Mouse (Mus musculus) brown adipose tissue, adult 24 weeks (tissue): ENCODE measurements around the gene Gm21992. TPM values are rescaled to one million over a fixed set of nuclear protein-coding genes. Genes with fewer than 3 reads are reported as not detected.

Experiments used
- H3K27ac ChIP-seq: fragments of 200-500 bp; replicated peaks from 2 replicates; pipeline ENCODE4 v1.5.1; 2012; ENCODE audit warnings: low read depth, mild to moderate bottlenecking, low read length
- H3K4me1 ChIP-seq: fragments of 200-500 bp; 2 replicates; pipeline ENCODE4 v1.6.1; 2012; ENCODE audit warnings: low read length, mixed read lengths; ENCODE audit not compliant: control insufficient read depth, insufficient read depth, insufficient read length
- H3K4me3 ChIP-seq: fragments of 200-500 bp; 2 replicates; pipeline ENCODE4 v1.5.1; 2012; ENCODE audit warnings: low read depth, mild to moderate bottlenecking, low read length, moderate library complexity; ENCODE audit not compliant: insufficient read depth
- polyA plus RNA-seq: library from polyadenylated mRNA; stranded (reverse); fragments of >200 nt; gene quantifications from 2 replicates; pipeline ENCODE4 v1.2.4, GENCODE M21; 2012; ENCODE audit not compliant: missing spikeins, insufficient read depth, insufficient read length

Gm21992 gene
- 12.6 and 14.8 TPM in 2 replicates for polyA plus RNA-seq

DNA sequence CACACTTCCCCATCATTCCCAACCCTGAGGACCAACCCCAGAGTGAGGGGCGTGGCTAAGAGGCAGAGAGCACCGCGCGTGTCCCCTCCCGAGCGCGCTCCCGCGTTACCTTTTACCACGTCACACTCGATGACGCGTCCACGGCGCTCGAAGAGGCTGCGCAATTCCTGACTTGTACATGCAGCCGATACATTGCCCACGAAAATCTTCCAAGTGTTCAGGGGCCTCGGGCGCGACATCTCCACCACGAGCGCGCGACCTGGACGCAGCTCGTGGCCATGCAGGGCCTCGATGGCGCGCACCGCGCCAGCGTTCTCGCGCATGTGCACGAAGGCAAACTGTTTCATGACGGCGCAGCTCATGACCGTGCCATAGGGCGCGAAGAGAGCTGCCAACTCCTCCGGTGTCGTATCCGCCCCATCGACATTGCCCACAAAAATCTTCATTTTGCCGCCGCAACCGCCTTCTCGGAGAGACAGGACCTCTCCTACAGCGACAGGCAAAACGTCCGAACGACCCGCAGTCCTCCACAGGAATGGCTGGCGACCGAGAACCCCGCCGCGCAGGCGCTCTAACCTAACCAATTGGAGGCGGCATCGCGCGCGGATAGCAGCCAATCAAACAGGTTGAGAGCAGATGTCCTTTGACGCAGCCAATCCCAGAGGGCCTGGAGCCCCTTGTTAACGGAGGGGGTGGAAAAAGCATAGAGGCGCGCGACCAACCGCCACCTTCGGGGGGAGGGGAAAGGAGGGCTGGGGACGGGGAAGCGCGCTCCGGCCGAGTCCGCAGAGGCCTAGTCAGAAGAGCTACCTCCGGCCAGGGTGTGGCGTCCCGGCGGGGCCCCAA lies at the start of gene Gm21992, which contains the start of gene Rbm14:
Gene Gm21992, minus strand, starts transcription at position 550 of the 846 bp plus-strand sequence.
Gene Rbm14, minus strand, starts transcription at position 572 of the 846 bp plus-strand sequence.
- Histone ChIP-seq H3K4me3 (peak within 1 kb of the TSS; percentile 86), H3K27ac (peak within 1 kb of the TSS; percentile 91), H3K4me1 (peaks cover 2% of the 10 kb centered on the region)

DNA sequence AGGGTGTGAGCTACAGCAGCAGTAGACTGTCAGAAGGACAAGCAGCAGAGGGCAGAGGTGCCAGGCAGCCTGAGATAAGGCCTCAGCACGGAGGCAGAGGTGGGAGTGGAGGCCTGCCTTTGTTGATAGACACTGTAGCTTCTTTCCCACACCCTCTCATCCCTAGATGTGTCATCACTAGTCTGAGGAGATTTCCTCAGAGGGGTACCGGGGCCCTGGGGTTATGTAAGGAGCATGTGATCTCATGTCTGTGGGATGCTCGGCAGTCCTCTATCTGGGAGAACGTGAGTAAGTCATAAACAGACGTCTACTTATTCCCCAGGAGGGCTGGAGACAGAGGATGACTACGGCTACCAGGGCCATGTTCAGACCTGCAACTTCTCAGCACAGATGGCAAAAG lies 47.7 kb upstream of the Gm21992 start:
- H3K4me3 ChIP-seq, result no peak overlapping the region
- peaks cover 5% of the 10 kb centered on the region; the same call in 1 of the 2 replicates for H3K4me1 ChIP-seq

GRCm38 (mm10) chr19:4855951-4856350 lies 44.5 kb upstream of the Gm21992 start:
- Histone ChIP-seq H3K4me3 (peak overlapping the region; percentile 70), H3K4me1 (peaks cover 5% of the 10 kb centered on the region; the same call in 1 of the 2 replicates), H3K27ac (no peak overlapping the region)

More for the DNA sequence above, 47.7 kb upstream of the Gm21992 start:
- H3K27ac ChIP-seq, result no peak overlapping the region

GRCm38 (mm10) chr19:4855470-4855820 lies 44.0 kb upstream of the Gm21992 start:
- H3K27ac ChIP-seq, result 0 out of 2 replicates have a peak overlapping the region, but pooled peaks have one; percentile 8
- peak overlapping the region; percentile 70 for H3K4me3 ChIP-seq
- H3K4me1 ChIP-seq, result peaks cover 5% of the 10 kb centered on the region; the same call in 1 of the 2 replicates

DNA sequence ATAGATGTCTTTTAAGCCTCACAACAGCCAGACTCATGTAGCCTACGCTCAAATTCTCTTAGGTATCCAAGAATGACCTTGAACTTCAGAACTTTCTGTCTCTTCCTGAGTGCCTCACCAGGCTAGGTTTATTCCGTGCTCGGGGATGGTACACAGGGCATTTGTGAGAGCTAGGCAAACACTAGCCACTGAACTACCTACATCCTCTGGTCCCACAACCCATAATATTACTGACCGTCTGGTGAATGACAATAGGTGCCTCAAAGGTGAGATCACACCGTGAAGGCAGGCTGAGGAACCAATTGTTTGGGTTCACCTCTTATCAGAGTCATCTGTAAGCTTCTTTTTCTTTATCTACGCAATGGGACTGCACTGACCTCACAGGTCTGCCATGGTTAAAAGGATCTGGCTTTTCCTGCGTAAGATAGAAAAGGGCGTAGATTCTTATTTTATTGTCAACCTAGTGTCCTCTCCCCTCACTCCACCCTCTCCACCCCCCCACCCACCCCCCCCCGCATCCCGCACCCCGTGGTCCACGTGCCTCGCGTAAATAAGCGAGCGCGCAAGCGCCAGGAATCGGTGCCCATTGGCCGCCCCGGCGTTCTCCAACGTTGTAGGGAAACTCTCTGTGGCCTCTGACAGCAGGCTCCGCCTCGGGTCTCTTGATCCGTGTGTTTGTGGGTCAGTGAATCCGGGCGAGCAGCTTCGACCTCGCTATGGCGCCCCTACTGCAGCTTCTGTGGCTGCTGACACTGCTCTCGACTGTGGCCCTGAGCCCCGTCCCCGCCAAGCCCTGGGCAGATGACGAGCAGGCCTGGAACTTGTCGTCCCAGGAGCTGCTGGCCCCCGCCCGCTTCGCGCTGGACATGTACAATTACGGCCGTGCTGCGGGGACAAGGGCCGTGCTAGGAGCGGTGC lies 43.4 kb upstream of the Gm21992 start, which contains the start of gene Ctsf:
Gene Ctsf, plus strand, starts transcription at position 579 of the 918 bp plus-strand sequence.
- peak within 1 kb of the TSS; percentile 70 for H3K4me3 ChIP-seq
- peak within 1 kb of the TSS; percentile 8; the same call in 1 of the 2 replicates for H3K27ac ChIP-seq
- H3K4me1 ChIP-seq, result peaks cover 5% of the 10 kb centered on the region; the same call in 1 of the 2 replicates

DNA sequence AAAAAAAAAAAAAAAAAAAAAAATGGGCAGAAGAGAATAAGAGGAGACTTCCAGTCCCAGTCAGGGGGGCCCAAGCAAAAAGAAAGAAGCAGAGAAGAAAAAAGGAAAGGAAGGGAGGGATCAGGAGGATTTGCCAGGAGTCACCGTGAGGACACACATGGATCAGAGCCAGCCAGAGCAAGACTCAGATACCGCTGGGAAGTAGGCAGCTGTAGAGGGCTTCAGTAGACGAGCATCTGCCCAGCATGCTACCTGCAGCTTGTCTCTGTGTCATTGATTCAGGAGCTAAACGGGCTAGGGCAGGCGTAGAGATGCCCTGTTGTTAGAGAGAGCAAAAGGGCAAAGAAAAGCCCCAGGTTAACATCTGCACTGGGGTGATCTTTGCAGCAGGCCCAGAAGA lies 38.9 kb upstream of the Gm21992 start:
- no peak overlapping the region for H3K4me3 ChIP-seq
- no peaks in the 10 kb centered on the region for H3K4me1 ChIP-seq
- no peak overlapping the region for H3K27ac ChIP-seq

GRCm38 (mm10) chr19:4849800-4850199 lies 38.4 kb upstream of the Gm21992 start:
- no peak overlapping the region for H3K4me3 ChIP-seq
- H3K4me1 ChIP-seq, result no peaks in the 10 kb centered on the region
- no peak overlapping the region for H3K27ac ChIP-seq

DNA sequence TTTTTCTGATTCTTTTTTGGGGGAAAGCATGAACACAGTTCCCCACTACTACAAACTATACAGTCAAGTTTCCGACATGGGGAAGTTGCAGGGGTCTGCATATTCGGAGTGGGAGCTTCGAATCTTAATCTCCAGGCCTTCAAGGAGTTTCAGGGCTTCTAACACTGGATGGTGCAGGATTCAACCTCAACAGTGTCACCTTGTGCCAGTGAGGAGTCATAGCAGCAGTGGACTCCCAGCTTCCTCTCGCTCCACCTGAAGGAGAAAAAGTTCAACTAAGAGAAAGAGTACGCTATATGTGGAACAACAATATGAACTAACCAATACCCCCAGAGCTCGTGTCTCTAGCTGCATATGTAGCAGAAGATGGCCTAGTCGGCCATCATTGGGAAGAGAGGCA lies 36.1 kb upstream of the Gm21992 start:
- no peaks in the 10 kb centered on the region for H3K4me1 ChIP-seq
- H3K4me3 ChIP-seq, result no peak overlapping the region
- no peak overlapping the region for H3K27ac ChIP-seq

DNA sequence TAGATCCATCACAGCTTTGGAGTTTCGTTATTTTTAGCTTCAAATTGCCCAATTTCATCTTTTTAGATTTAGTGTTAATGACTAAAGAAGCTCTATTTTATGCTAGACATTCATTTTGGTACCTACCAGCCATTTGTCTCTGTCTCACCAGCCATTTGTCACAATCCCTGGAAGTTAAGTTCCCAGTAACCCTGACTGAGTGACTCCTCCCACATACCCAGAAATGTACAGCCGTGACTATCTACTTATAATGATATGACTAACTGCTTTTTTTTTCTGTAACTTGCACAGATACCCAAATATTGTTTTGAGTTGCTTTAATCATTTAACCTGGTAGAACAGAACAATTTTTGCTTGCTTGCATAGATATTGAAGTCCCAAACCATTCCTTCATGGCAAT lies 34.4 kb upstream of the Gm21992 start:
- Histone ChIP-seq H3K4me3 (no peak overlapping the region), H3K27ac (no peak overlapping the region), H3K4me1 (no peaks in the 10 kb centered on the region)

DNA sequence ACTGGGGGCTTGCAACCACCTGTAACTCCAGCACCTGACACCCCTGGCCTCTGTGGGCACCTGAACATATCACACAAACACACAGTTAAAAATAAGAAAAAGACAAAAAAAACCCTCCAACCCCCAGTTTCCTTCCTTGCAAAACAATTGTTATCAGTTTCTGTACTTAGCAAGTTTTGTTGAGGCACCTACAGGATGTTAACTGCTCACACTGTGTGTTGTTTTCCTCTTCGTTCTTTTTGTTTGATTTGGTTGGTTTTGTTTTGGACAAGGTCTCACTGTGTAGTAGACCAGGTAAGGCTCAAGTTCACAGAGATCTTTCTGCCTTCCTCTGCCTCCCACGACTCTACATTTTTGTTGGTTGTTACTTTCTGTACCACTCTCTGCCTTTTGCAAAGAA lies 31.2 kb upstream of the Gm21992 start:
- Histone ChIP-seq H3K4me3 (no peak overlapping the region), H3K27ac (no peak overlapping the region), H3K4me1 (no peaks in the 10 kb centered on the region; the same call in 1 of the 2 replicates)

- Histone ChIP-seq H3K4me3 (no peak overlapping the region), H3K4me1 (peaks cover 3% of the 10 kb centered on the region; the same call in 1 of the 2 replicates)
Measured at GRCm38 (mm10) chr19:4840848-4841247, 29.4 kb upstream of the Gm21992 start.

GRCm38 (mm10) chr19:4839149-4839548 lies 27.7 kb upstream of the Gm21992 start, which contains the start of the genes Ccs and Ccdc87:
Gene Ccs, minus strand, starts transcription at chr19:4839332.
Gene Ccdc87, plus strand, starts transcription at chr19:4839366.
- Histone ChIP-seq H3K4me1 (peaks cover 8% of the 10 kb centered on the region; the same call in 1 of the 2 replicates), H3K4me3 (peak within 1 kb of the TSS; percentile 68), H3K27ac (0 out of 2 replicates have a peak within 1 kb of the TSS, but pooled peaks have one; percentile 4)

More at GRCm38 (mm10) chr19:4840848-4841247, 29.4 kb upstream of the Gm21992 start:
- no peak overlapping the region for H3K27ac ChIP-seq

DNA sequence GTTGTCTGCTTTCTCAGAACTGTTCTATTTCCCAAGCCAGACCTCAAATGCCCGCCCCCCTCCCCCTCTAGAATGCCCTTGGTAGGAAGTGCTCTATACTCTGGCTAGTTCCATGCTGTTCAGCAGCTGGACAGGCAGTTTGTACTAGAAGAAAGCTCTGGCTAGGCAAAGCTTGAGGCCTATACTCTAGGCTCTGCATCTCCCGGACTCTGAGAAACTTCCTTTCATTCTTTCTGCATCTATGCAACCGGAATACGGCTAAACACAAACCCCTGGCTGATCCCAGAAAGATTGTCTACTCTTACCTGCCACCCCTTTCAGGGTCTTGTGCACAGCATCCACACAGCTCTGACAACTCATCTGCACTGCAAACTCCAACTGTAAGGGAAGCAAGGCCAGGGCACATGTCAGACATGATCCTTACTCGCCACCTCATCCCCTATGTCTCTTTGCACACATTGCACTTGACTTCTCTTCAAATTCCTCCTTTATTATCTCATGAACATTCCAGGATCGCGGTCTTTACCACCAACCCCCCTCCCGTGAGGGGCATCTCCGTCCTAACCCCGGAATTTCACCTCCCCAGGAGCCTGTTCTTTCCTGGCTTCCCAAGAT lies 27.2 kb upstream of the Gm21992 start:
- Histone ChIP-seq H3K4me3 (peak overlapping the region; percentile 68), H3K4me1 (peaks cover 8% of the 10 kb centered on the region; the same call in 1 of the 2 replicates), H3K27ac (0 out of 2 replicates have a peak overlapping the region, but pooled peaks have one; percentile 4)

- Histone ChIP-seq H3K4me3 (no peak overlapping the region), H3K4me1 (peaks cover 8% of the 10 kb centered on the region; the same call in 1 of the 2 replicates), H3K27ac (no peak overlapping the region)
Measured at GRCm38 (mm10) chr19:4837049-4837448, 25.6 kb upstream of the Gm21992 start.
